Mouse (Mus musculus): ENCODE data around the gene Btbd16. TPM values are rescaled to one million over a fixed set of nuclear protein-coding genes. Genes with fewer than 3 reads are reported as not detected.

Btbd16 gene
- polyA plus RNA-seq, 1 experiment from 2014 or later: not detected

DNA sequence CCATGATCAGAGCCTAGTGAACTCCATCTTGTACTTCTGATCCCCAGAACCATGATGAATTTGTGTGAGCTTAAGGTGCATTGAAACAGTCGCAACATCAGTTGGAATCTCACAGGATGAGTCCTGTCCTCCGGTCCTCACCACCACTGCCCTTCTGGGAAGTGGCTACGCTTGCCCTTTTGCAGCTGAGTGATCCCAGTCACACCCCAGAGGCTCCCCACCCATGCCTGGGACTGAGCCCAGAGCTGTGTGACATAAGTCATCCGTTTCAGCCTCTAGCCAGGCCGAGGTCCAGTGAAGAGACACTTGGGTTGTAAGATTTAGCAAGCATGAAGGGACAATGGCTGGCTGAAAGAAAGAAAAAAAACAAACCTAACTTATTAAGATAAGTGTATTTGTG is 31.1 kb downstream of the Btbd16 start:
- Histone ChIP-seq H3K9ac (replicated peaks; ENCODE audit: low read depth, low read length) (no peak overlapping the region), H3K4me3 (replicated peaks; ENCODE audit: low read length) (no peak overlapping the region), H3K36me3 (ENCODE audit: control insufficient read depth, insufficient read depth) (no peaks in the 10 kb centered on the region), H3K27me3 (replicated peaks; ENCODE audit: control insufficient read depth, insufficient read depth, low read length) (no peaks in the 10 kb centered on the region), H3K4me2 (ENCODE audit: low read length) (no peak overlapping the region), H3K9me3 (ENCODE audit: control insufficient read depth, low read length) (no peaks in the 10 kb centered on the region), H3K27ac (ENCODE audit: low read length) (no peak overlapping the region), H3K4me1 (replicated peaks; ENCODE audit: control insufficient read depth, insufficient read depth, low read length) (no peaks in the 10 kb centered on the region)
- no peak for ATAC-seq
- WGBS: 90% methylated on average over 5 of the region's 5 CpGs

DNA sequence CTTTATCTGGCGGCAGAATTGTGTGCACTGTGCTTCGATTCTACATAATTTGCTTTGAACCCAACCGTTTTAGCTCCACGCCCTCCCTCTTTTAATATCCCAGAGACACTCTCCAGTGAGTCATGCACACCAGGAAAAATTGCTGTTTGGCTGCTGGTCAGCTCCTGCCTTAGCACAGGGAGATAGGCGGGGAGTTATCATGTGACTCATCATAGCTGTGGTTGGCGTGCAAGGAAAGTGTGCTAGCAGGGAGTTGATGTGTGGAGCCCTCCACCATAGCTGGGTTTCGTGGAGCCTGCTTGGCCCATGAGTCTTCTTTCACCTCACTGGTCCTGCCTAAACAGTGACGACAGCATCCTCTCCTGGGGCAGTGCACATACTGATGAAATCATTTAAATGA is 33.9 kb downstream of the Btbd16 start:
- Histone ChIP-seq H3K27ac (ENCODE audit: low read length) (no peak overlapping the region), H3K4me2 (ENCODE audit: low read length) (no peak overlapping the region), H3K9me3 (ENCODE audit: control insufficient read depth, low read length) (no peaks in the 10 kb centered on the region), H3K4me3 (replicated peaks; ENCODE audit: low read length) (no peak overlapping the region), H3K4me1 (replicated peaks; ENCODE audit: control insufficient read depth, insufficient read depth, low read length) (no peaks in the 10 kb centered on the region), H3K36me3 (ENCODE audit: control insufficient read depth, insufficient read depth) (no peaks in the 10 kb centered on the region), H3K9ac (replicated peaks; ENCODE audit: low read depth, low read length) (no peak overlapping the region), H3K27me3 (replicated peaks; ENCODE audit: control insufficient read depth, insufficient read depth, low read length) (no peaks in the 10 kb centered on the region)
- WGBS: 75% methylated on average over 8 of the region's 8 CpGs
- no peak for ATAC-seq

DNA sequence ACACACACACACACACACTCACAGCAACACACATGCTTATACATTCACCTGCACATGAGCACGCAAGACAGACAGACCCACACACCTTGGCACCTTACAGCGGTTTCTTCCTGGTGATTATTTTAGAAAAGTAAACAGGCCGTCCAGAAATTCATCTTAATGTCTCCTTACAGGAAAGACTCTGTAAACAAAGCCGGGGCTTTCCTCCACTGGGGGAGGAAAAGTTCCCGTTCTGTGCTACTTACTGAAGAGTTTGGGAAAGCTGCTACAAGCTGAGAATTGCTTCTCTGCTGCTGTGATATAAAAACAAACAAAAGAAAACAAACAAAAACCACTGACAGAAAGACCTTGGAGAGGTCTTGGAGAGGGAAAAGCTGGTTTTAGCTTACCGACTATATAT is 34.8 kb downstream of the Btbd16 start:
- H3K27me3 ChIP-seq (replicated peaks; ENCODE audit: control insufficient read depth, insufficient read depth, low read length): no peaks in the 10 kb centered on the region
- H3K36me3 ChIP-seq (ENCODE audit: control insufficient read depth, insufficient read depth): no peaks in the 10 kb centered on the region
- no peaks in the 10 kb centered on the region for H3K9me3 ChIP-seq (ENCODE audit: control insufficient read depth, low read length)
- no peaks in the 10 kb centered on the region for H3K4me1 ChIP-seq (replicated peaks; ENCODE audit: control insufficient read depth, insufficient read depth, low read length)
- no peak overlapping the region for H3K4me3 ChIP-seq (replicated peaks; ENCODE audit: low read length)
- 80% methylated on average over 6 of the region's 6 CpGs for WGBS
- no peak overlapping the region for H3K9ac ChIP-seq (replicated peaks; ENCODE audit: low read depth, low read length)
- no peak overlapping the region for H3K4me2 ChIP-seq (ENCODE audit: low read length)
- H3K27ac ChIP-seq (ENCODE audit: low read length): no peak overlapping the region
- no peak for ATAC-seq

DNA sequence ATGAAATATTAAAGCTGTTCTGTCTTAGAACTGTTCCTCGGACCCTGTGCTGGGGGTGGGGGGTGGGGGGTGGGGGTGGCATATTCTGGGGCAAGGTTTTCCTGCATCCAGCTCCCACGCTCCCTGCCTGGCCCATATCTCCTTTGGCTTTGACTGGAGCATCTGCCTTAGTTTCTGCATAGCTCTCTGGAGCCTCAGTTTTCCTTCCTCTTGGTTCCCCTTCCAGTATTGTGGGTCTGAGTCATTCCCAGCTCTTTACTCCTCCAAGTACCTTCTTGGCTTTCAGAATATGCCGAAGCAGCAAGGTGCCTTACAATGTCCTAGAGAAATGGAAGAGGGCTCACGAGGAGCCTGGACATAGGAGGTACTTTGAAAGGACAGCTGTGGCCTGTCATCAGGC is 36.4 kb downstream of the Btbd16 start:
- ATAC-seq: no peak
- Histone ChIP-seq H3K4me3 (replicated peaks; ENCODE audit: low read length) (no peak overlapping the region), H3K9me3 (ENCODE audit: control insufficient read depth, low read length) (no peaks in the 10 kb centered on the region), H3K4me2 (ENCODE audit: low read length) (no peak overlapping the region), H3K27me3 (replicated peaks; ENCODE audit: control insufficient read depth, insufficient read depth, low read length) (no peaks in the 10 kb centered on the region), H3K4me1 (replicated peaks; ENCODE audit: control insufficient read depth, insufficient read depth, low read length) (no peaks in the 10 kb centered on the region), H3K27ac (ENCODE audit: low read length) (no peak overlapping the region), H3K9ac (replicated peaks; ENCODE audit: low read depth, low read length) (no peak overlapping the region), H3K36me3 (ENCODE audit: control insufficient read depth, insufficient read depth) (no peaks in the 10 kb centered on the region)
- WGBS: 87% methylated on average over 4 of the region's 4 CpGs

DNA sequence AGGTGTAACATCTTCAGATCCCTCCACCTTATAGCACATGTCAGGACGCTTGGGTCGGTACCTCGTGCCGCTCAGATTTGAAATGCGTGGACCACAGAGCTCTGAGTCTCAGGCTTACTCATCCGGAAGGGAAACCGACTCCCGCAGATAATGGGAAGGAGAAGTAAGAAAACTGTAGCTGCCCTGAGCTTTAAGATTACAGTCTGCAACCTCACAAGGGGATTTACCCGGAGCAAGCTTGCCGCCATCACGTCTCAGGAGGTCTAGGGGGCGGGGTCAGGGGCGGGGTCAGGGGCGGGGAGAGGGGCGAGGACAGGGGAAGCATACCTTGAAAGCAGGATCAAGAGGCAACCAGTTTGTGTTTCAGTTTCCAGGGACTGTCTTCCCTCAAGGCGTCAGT is 38.5 kb downstream of the Btbd16 start:
- no peaks in the 10 kb centered on the region for H3K9me3 ChIP-seq (ENCODE audit: control insufficient read depth, low read length)
- no peaks in the 10 kb centered on the region for H3K36me3 ChIP-seq (ENCODE audit: control insufficient read depth, insufficient read depth)
- no peak overlapping the region for H3K9ac ChIP-seq (replicated peaks; ENCODE audit: low read depth, low read length)
- ATAC-seq: no peak
- no peaks in the 10 kb centered on the region for H3K4me1 ChIP-seq (replicated peaks; ENCODE audit: control insufficient read depth, insufficient read depth, low read length)
- no peaks in the 10 kb centered on the region for H3K27me3 ChIP-seq (replicated peaks; ENCODE audit: control insufficient read depth, insufficient read depth, low read length)
- H3K27ac ChIP-seq (ENCODE audit: low read length): no peak overlapping the region
- no peak overlapping the region for H3K4me2 ChIP-seq (ENCODE audit: low read length)
- no peak overlapping the region for H3K4me3 ChIP-seq (replicated peaks; ENCODE audit: low read length)
- 44% methylated on average over 15 of the region's 16 CpGs for WGBS

DNA sequence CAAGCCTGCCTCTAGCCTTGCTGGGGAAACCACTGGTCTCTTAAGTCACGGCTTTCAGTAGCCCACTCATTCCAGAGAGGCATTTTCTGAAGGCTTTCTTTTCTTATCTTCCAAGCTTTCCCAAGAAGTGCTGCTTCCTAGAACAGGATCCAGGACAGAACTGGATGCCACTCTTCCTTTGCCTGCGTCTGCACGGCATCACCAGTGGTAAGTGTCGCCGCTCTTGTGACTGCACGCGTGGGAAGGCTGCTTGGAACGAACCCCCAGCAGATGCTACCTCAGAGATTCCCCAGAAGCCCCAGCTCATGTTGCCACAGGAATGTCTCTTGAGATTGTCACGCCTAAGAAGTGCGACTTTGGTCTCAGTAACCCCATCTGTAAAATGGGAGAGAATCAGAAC is 41.7 kb downstream of the Btbd16 start:
- Histone ChIP-seq H3K27me3 (replicated peaks; ENCODE audit: control insufficient read depth, insufficient read depth, low read length) (no peaks in the 10 kb centered on the region), H3K9me3 (ENCODE audit: control insufficient read depth, low read length) (no peaks in the 10 kb centered on the region), H3K4me3 (replicated peaks; ENCODE audit: low read length) (no peak overlapping the region), H3K36me3 (ENCODE audit: control insufficient read depth, insufficient read depth) (no peaks in the 10 kb centered on the region), H3K4me2 (ENCODE audit: low read length) (no peak overlapping the region), H3K4me1 (replicated peaks; ENCODE audit: control insufficient read depth, insufficient read depth, low read length) (0 out of 2 replicates have a peak, but pooled peaks cover 3% of the 10 kb centered on the region), H3K27ac (ENCODE audit: low read length) (no peak overlapping the region), H3K9ac (replicated peaks; ENCODE audit: low read depth, low read length) (no peak overlapping the region)
- WGBS: 94% methylated on average over 10 of the region's 10 CpGs
- no peak for ATAC-seq

DNA sequence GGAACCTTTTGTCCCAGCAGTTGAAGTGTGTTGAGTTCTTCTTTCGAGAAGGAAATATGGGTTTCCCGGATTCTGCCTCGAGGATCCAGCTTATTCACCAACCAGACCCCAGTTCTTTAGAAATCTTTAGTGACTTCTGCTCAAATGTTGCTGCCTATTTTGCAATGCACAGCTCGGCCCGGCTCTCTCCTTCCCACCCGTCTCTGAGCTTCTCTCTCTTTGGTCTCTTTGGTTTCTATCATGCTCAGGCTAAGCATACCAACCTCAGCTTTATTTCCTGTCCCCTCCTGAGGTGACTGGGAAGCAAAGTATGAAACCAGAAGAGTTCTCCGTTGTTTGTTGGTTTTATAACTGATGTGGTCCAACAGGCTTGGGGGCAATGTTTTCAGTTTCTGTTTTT is 42.4 kb downstream of the Btbd16 start:
- ATAC-seq: no peak
- H3K36me3 ChIP-seq (ENCODE audit: control insufficient read depth, insufficient read depth): no peaks in the 10 kb centered on the region
- no peak overlapping the region for H3K4me2 ChIP-seq (ENCODE audit: low read length)
- no peak overlapping the region for H3K9ac ChIP-seq (replicated peaks; ENCODE audit: low read depth, low read length)
- 84% methylated on average over 7 of the region's 7 CpGs for WGBS
- H3K27me3 ChIP-seq (replicated peaks; ENCODE audit: control insufficient read depth, insufficient read depth, low read length): no peaks in the 10 kb centered on the region
- 0 out of 2 replicates have a peak, but pooled peaks cover 3% of the 10 kb centered on the region for H3K4me1 ChIP-seq (replicated peaks; ENCODE audit: control insufficient read depth, insufficient read depth, low read length)
- H3K9me3 ChIP-seq (ENCODE audit: control insufficient read depth, low read length): no peaks in the 10 kb centered on the region
- H3K4me3 ChIP-seq (replicated peaks; ENCODE audit: low read length): no peak overlapping the region
- H3K27ac ChIP-seq (ENCODE audit: low read length): no peak overlapping the region

DNA sequence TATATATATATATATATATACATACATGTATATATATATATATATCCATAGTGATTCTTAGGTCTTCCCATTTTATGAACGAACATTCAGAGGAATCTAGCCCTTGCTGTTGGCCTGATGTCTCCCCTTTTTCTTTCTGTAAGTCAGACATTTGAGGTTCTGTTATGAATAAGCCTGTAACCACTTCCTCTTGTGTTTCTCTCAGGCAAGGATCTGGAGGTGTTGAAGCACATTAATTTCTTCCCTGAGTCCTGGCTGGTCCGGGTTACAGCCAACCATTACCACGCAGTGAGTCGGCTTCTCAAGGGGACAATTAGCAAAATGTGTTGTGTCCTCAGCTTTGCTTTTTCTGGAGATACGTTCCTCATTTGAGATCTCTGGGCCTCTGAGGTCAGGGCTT is 44.9 kb downstream of the Btbd16 start:
- H3K9ac ChIP-seq (replicated peaks; ENCODE audit: low read depth, low read length): no peak overlapping the region
- H3K9me3 ChIP-seq (ENCODE audit: control insufficient read depth, low read length): no peaks in the 10 kb centered on the region
- no peak overlapping the region for H3K4me2 ChIP-seq (ENCODE audit: low read length)
- H3K27ac ChIP-seq (ENCODE audit: low read length): no peak overlapping the region
- no peak for ATAC-seq
- H3K4me3 ChIP-seq (replicated peaks; ENCODE audit: low read length): no peak overlapping the region
- WGBS: 84% methylated on average over 5 of the region's 5 CpGs
- 0 out of 2 replicates have a peak, but pooled peaks cover 3% of the 10 kb centered on the region for H3K4me1 ChIP-seq (replicated peaks; ENCODE audit: control insufficient read depth, insufficient read depth, low read length)
- H3K36me3 ChIP-seq (ENCODE audit: control insufficient read depth, insufficient read depth): no peaks in the 10 kb centered on the region
- no peaks in the 10 kb centered on the region for H3K27me3 ChIP-seq (replicated peaks; ENCODE audit: control insufficient read depth, insufficient read depth, low read length)

DNA sequence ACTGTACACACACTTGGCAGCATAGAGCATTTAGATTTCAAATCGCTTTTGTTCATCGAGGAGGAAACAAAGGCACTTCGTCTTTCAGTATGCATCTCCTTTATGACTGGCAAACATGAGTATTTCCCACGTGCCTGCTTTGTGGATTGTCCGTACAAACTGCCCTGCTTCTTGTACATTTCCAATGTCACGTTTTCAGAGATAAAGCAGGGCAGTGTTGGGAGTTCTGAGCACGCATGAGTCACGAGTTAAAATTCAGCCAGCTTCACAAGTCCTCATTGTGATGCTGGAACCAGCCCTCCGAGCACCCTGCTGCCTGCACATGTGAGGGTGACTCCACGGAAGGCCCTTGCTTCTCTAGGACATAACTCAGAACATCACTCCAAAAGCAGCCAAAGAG is 45.8 kb downstream of the Btbd16 start:
- Histone ChIP-seq H3K27ac (ENCODE audit: low read length) (no peak overlapping the region), H3K9ac (replicated peaks; ENCODE audit: low read depth, low read length) (no peak overlapping the region), H3K4me2 (ENCODE audit: low read length) (no peak overlapping the region), H3K4me1 (replicated peaks; ENCODE audit: control insufficient read depth, insufficient read depth, low read length) (0 out of 2 replicates have a peak, but pooled peaks cover 3% of the 10 kb centered on the region), H3K4me3 (replicated peaks; ENCODE audit: low read length) (no peak overlapping the region), H3K36me3 (ENCODE audit: control insufficient read depth, insufficient read depth) (no peaks in the 10 kb centered on the region), H3K9me3 (ENCODE audit: control insufficient read depth, low read length) (no peaks in the 10 kb centered on the region), H3K27me3 (replicated peaks; ENCODE audit: control insufficient read depth, insufficient read depth, low read length) (no peaks in the 10 kb centered on the region)
- 59% methylated on average over 10 of the region's 10 CpGs for WGBS
- ATAC-seq: no peak

DNA sequence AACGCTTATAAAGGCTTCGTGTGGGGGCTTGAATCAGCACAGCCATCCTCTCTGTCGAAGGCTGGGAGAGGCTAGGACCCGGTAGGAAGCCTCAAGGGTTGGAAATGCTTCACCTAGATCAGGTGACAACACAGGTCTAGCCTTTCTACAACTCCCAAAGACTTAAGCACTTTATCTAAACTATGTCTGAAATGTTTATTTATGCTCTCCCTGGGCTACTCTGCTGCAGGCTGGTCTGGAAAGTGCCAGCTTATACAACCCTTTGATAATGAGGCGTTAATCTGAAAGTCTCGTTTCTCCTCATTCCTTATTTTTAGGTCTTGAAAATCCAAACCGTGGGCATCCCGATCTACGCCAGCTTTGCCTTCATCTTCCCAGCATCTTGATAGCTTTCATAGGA is 50.1 kb downstream of the Btbd16 start:
- no peak for ATAC-seq
- no peak overlapping the region for H3K4me3 ChIP-seq (replicated peaks; ENCODE audit: low read length)
- no peaks in the 10 kb centered on the region for H3K9me3 ChIP-seq (ENCODE audit: control insufficient read depth, low read length)
- H3K36me3 ChIP-seq (ENCODE audit: control insufficient read depth, insufficient read depth): no peaks in the 10 kb centered on the region
- 85% methylated on average over 9 of the region's 9 CpGs for WGBS
- H3K4me2 ChIP-seq (ENCODE audit: low read length): no peak overlapping the region
- no peaks in the 10 kb centered on the region for H3K27me3 ChIP-seq (replicated peaks; ENCODE audit: control insufficient read depth, insufficient read depth, low read length)
- no peak overlapping the region for H3K27ac ChIP-seq (ENCODE audit: low read length)
- H3K9ac ChIP-seq (replicated peaks; ENCODE audit: low read depth, low read length): no peak overlapping the region
- H3K4me1 ChIP-seq (replicated peaks; ENCODE audit: control insufficient read depth, insufficient read depth, low read length): 0 out of 2 replicates have a peak, but pooled peaks cover 3% of the 10 kb centered on the region

Data from forebrain, embryonic 16.5 days (tissue).